Mouse (Mus musculus) adrenal gland, postnatal 14 days (tissue): ENCODE data around the gene Fam214b. TPM values are rescaled to one million over a fixed set of nuclear protein-coding genes. Genes with fewer than 3 reads are reported as not detected.

ENCODE experiments used
- DNase-seq: peaks from one replicate; pipeline ENCODE4 v3.0.0; 2021; ENCODE audit warnings: mixed read lengths
- long read RNA-seq, 2 experiments: library from polyadenylated mRNA; stranded (forward); transcript quantifications; one replicate each; pipeline ENCODE4 v2.0.0; 2021
- total RNA-seq: library from RNA; stranded (reverse); gene quantifications from 2 replicates; pipeline ENCODE4 v1.2.3, GENCODE M21; 2021

The Fam214b gene
- 36.6 and 40.8 TPM in 2 replicates for total RNA-seq
- long read RNA-seq, experiment 1, transcript Fam214b-204 (9 exons, 3,280 nt): major isoform, 10 of 29 reads
- long read RNA-seq, experiment 1, partial matches to known transcripts: 11 of 29 reads
- long read RNA-seq, experiment 1, other reads (novel, unspliced or antisense): 4 of 29 reads
- long read RNA-seq, experiment 2, transcript Fam214b-204 (9 exons, 3,280 nt): major isoform, 11 of 26 reads
- long read RNA-seq, experiment 2, partial matches to known transcripts: 8 of 26 reads
- long read RNA-seq, experiment 2, other reads (novel, unspliced or antisense): 2 of 26 reads

- peak; percentile 99 for DNase-seq
Observed at GRCm38 (mm10) chr4:43045659-43046302, at the start of gene Fam214b. Gene Fam214b (minus strand): TSS chr4:43046220.

GRCm38 (mm10) chr4:43091183-43091582 is 45.2 kb upstream of the Fam214b start:
- no peak for DNase-seq

GRCm38 (mm10) chr4:43089950-43090349 is 43.9 kb upstream of the Fam214b start:
- no peak for DNase-seq

- no peak for DNase-seq
Observed at GRCm38 (mm10) chr4:43082458-43082857, 36.4 kb upstream of the Fam214b start.

- no peak for DNase-seq
Observed at GRCm38 (mm10) chr4:43078071-43078718, 32.2 kb upstream of the Fam214b start.

GRCm38 (mm10) chr4:43074923-43075322 is 28.9 kb upstream of the Fam214b start:
- DNase-seq: no peak

- DNase-seq: no peak
Observed at GRCm38 (mm10) chr4:43065471-43065870, 19.5 kb upstream of the Fam214b start.

GRCm38 (mm10) chr4:43060286-43060685 is 14.3 kb upstream of the Fam214b start:
- no peak for DNase-seq

GRCm38 (mm10) chr4:43059697-43060096 is 13.7 kb upstream of the Fam214b start:
- DNase-seq: no peak

- peak; percentile 97 for DNase-seq
Observed at GRCm38 (mm10) chr4:43058753-43059654, 13.0 kb upstream of the Fam214b start, which contains the start of gene Unc13b. Gene Unc13b (plus strand): TSS chr4:43058953.

- no peak for DNase-seq
Observed at GRCm38 (mm10) chr4:43058392-43058752, 12.4 kb upstream of the Fam214b start.

- no peak for DNase-seq
Observed at GRCm38 (mm10) chr4:43057654-43058053, 11.6 kb upstream of the Fam214b start.

- DNase-seq: peak; percentile 46
Observed at GRCm38 (mm10) chr4:43052627-43053026, 6.6 kb upstream of the Fam214b start.

- DNase-seq: peak; percentile 85
Observed at GRCm38 (mm10) chr4:43047231-43047630, 1.2 kb upstream of the Fam214b start.

- DNase-seq: no peak
Observed at GRCm38 (mm10) chr4:43046607-43047006, 587 bp upstream of the Fam214b start.

GRCm38 (mm10) chr4:43045285-43045658 is 748 bp downstream of the Fam214b start:
- no peak for DNase-seq

- DNase-seq: peak; percentile 56
Observed at GRCm38 (mm10) chr4:43044673-43045072, 1.3 kb downstream of the Fam214b start.

- DNase-seq: peak; percentile 81
Observed at GRCm38 (mm10) chr4:43043644-43044357, 2.2 kb downstream of the Fam214b start.

- peak; percentile 68 for DNase-seq
Observed at GRCm38 (mm10) chr4:43040881-43041547, 5.0 kb downstream of the Fam214b start.

- DNase-seq: peak; percentile 99
Observed at GRCm38 (mm10) chr4:43040114-43040572, 5.9 kb downstream of the Fam214b start.

GRCm38 (mm10) chr4:43039609-43040008 is 6.4 kb downstream of the Fam214b start:
- no peak for DNase-seq
